Mouse (Mus musculus) hindbrain, embryonic 14.5 days (tissue): ENCODE data around the gene Btn2a2. TPM values are rescaled to one million over a fixed set of nuclear protein-coding genes. Genes with fewer than 3 reads are reported as not detected.

Experiments
- ATAC-seq: fragments of 200-750 bp; cut with Nextera tagmentation; 2 replicates; pipeline ENCODE4 v1.8.0; 2017; ENCODE audit warnings: moderate number of reproducible peaks, mild to moderate bottlenecking, moderate TSS enrichment, moderate library complexity; ENCODE audit not compliant: low FRiP score
- DNase-seq: peaks from one replicate; pipeline ENCODE4 v3.0.0-alpha.2; 2015; ENCODE audit warnings: low spot score
- H3K27ac ChIP-seq: fragments of 300-500 bp; sonication (generic); 2 replicates; pipeline ENCODE4 v1.5.1; 2014; ENCODE audit warnings: mild to moderate bottlenecking, moderate library complexity
- H3K27me3 ChIP-seq: fragments of 300-500 bp; sonication (generic); 2 replicates; pipeline ENCODE4 v1.6.1; 2014; ENCODE audit warnings: mild to moderate bottlenecking, low read length, mixed read lengths; ENCODE audit not compliant: control insufficient read depth, insufficient read depth
- H3K36me3 ChIP-seq: fragments of 300-500 bp; sonication (generic); replicated peaks from 2 replicates; pipeline ENCODE4 v1.6.1; 2014; ENCODE audit not compliant: control insufficient read depth, insufficient read depth
- H3K4me1 ChIP-seq: fragments of 300-500 bp; sonication (generic); replicated peaks from 2 replicates; pipeline ENCODE4 v1.6.1; 2014; ENCODE audit warnings: antibody characterized with exemption, low read length, mixed read lengths; ENCODE audit not compliant: control insufficient read depth, insufficient read depth
- H3K4me2 ChIP-seq: fragments of 300-500 bp; sonication (generic); replicated peaks from 2 replicates; pipeline ENCODE4 v1.6.1; 2014; ENCODE audit warnings: mild to moderate bottlenecking, moderate library complexity
- H3K4me3 ChIP-seq: fragments of 300-500 bp; sonication (generic); replicated peaks from 2 replicates; pipeline ENCODE4 v1.5.1; 2014; ENCODE audit warnings: mild to moderate bottlenecking, low read length
- H3K9ac ChIP-seq: fragments of 300-500 bp; sonication (generic); 2 replicates; pipeline ENCODE4 v1.6.1; 2014
- H3K9me3 ChIP-seq: fragments of 300-500 bp; sonication (generic); 2 replicates; pipeline ENCODE4 v1.6.1; 2016; ENCODE audit warnings: low read length; ENCODE audit not compliant: control insufficient read depth
- WGBS: fragments of 180-500 bp; shearing (Covaris S2); extraction: QIAGEN DNeasy Blood & Tissue Kit; methylation state at CpG from one replicate; pipeline ENCODE4 v1.1.7; 2014; 5-methylcytosine and 5-hydroxymethylcytosine counted together
- polyA plus RNA-seq: library from polyadenylated mRNA; unstranded; fragments of >200 nt; fragmentation: Nextera tagmentation; extraction: Ambion mirVana; gene quantifications from 2 replicates; pipeline ENCODE4 v1.2.1, GENCODE M21; 2014

Gene Btn2a2
- polyA plus RNA-seq, 1 experiment from 2014 or later: 0.21 TPM

DNA sequence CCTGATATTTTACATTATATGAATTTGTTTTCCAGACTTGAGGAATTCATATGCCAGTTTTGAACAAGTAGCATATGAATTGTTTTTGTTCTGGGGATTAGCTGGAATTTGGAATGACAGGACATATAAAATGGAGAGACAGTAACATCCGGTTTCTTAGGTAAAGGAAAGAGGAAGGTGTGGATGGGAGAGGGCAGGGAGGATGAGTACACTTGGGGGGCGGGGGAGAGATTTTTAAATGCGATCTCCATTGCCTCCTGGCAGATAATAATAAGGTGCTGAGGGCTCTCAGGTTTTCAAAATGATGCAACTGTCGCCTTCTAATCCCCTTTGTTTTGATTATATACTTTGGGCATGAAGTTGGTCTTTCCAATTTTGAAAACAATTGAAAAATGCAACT, 53.4 kb downstream of the Btn2a2 start:
- H3K4me1 ChIP-seq: peaks cover under 1% of the 10 kb centered on the region; the same call in 1 of the 2 replicates
- H3K9me3 ChIP-seq: no peaks in the 10 kb centered on the region
- H3K4me3 ChIP-seq: peak overlapping the region; percentile 36
- no peak for DNase-seq
- 16% methylated on average over 4 of the region's 4 CpGs for WGBS
- peak overlapping the region; percentile 56 for H3K9ac ChIP-seq
- H3K4me2 ChIP-seq: peak overlapping the region; percentile 56
- no peak overlapping the region for H3K27ac ChIP-seq
- H3K27me3 ChIP-seq: no peaks in the 10 kb centered on the region
- no peaks in the 10 kb centered on the region for H3K36me3 ChIP-seq
- no peak for ATAC-seq

GRCm38 (mm10) chr13:23434426-23434825, 54.2 kb downstream of the Btn2a2 start:
- Histone ChIP-seq H3K27me3 (no peaks in the 10 kb centered on the region), H3K36me3 (no peaks in the 10 kb centered on the region), H3K4me2 (peak overlapping the region; percentile 10; the same call in 1 of the 2 replicates), H3K27ac (no peak overlapping the region), H3K9me3 (no peaks in the 10 kb centered on the region), H3K4me3 (no peak overlapping the region), H3K4me1 (peaks cover 7% of the 10 kb centered on the region; the same call in 1 of the 2 replicates), H3K9ac (no peak overlapping the region)
- 17% methylated on average over 7 of the region's 7 CpGs for WGBS
- DNase-seq: no peak
- no peak for ATAC-seq

GRCm38 (mm10) chr13:23433801-23434200, 54.9 kb downstream of the Btn2a2 start:
- no peaks in the 10 kb centered on the region for H3K36me3 ChIP-seq
- H3K9ac ChIP-seq: no peak overlapping the region
- WGBS: 52% methylated on average over 5 of the region's 5 CpGs
- ATAC-seq (no peak), DNase-seq (no peak)
- peaks cover 10% of the 10 kb centered on the region; the same call in 1 of the 2 replicates for H3K4me1 ChIP-seq
- no peak overlapping the region for H3K27ac ChIP-seq
- no peak overlapping the region for H3K4me3 ChIP-seq
- H3K4me2 ChIP-seq: peak overlapping the region; percentile 62
- H3K27me3 ChIP-seq: no peaks in the 10 kb centered on the region
- H3K9me3 ChIP-seq: no peaks in the 10 kb centered on the region

DNA sequence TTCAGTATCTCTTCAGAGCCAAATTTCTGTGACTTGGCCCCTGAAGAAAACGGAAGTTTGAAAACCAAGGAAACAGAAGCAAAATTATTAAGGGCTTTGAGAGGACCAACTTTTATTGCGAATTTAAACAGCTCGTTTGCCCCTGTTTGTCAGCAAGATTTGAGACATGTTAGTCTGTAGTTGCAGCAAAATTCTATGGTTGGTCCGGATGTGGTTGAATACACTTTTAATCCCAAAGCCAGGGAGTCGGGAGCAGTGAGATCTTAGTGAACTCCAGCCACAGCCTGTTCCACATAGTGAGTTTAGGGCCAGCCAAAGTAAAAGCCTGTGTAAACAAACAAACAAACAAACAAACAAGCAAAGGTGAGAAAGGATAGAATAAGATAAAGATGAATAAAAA, 55.5 kb downstream of the Btn2a2 start:
- H3K4me2 ChIP-seq: peak overlapping the region; percentile 62
- H3K36me3 ChIP-seq: no peaks in the 10 kb centered on the region
- no peak overlapping the region for H3K9ac ChIP-seq
- H3K4me3 ChIP-seq: peak overlapping the region; percentile 62
- peaks cover 10% of the 10 kb centered on the region; the same call in 1 of the 2 replicates for H3K4me1 ChIP-seq
- H3K27ac ChIP-seq: no peak overlapping the region
- no peak for DNase-seq
- WGBS: 14% methylated on average over 5 of the region's 5 CpGs
- H3K9me3 ChIP-seq: no peaks in the 10 kb centered on the region
- no peak for ATAC-seq
- no peaks in the 10 kb centered on the region for H3K27me3 ChIP-seq

- Histone ChIP-seq H3K27ac (peak overlapping the region; percentile 40; the same call in 1 of the 2 replicates), H3K4me1 (peaks cover 10% of the 10 kb centered on the region; the same call in 1 of the 2 replicates), H3K9ac (peak overlapping the region; percentile 48), H3K27me3 (no peaks in the 10 kb centered on the region), H3K4me2 (peak overlapping the region; percentile 62), H3K36me3 (no peaks in the 10 kb centered on the region), H3K4me3 (peak overlapping the region; percentile 62), H3K9me3 (no peaks in the 10 kb centered on the region)
- ATAC-seq (peak; percentile 89), DNase-seq (peak; percentile 100)
- WGBS: under 1% methylated on average over 28 of the region's 28 CpGs
Observed at GRCm38 (mm10) chr13:23432562-23433201, 56.0 kb downstream of the Btn2a2 start.

GRCm38 (mm10) chr13:23431351-23431771, 57.3 kb downstream of the Btn2a2 start:
- ATAC-seq: peak; percentile 82
- Histone ChIP-seq H3K4me1 (peaks cover 10% of the 10 kb centered on the region; the same call in 1 of the 2 replicates), H3K9me3 (no peaks in the 10 kb centered on the region), H3K27ac (peak overlapping the region; percentile 87), H3K36me3 (no peaks in the 10 kb centered on the region), H3K4me2 (peak overlapping the region; percentile 62), H3K9ac (peak overlapping the region; percentile 48), H3K27me3 (no peaks in the 10 kb centered on the region), H3K4me3 (peak overlapping the region; percentile 62)
- under 1% methylated on average over 15 of the region's 15 CpGs for WGBS
- peak; percentile 94 for DNase-seq

GRCm38 (mm10) chr13:23430734-23431133, 57.9 kb downstream of the Btn2a2 start:
- H3K4me1 ChIP-seq: peaks cover 10% of the 10 kb centered on the region; the same call in 1 of the 2 replicates
- ATAC-seq (peak; percentile 75), DNase-seq (peak; percentile 79)
- 0% methylated on average over 17 of the region's 17 CpGs for WGBS
- peak overlapping the region; percentile 62 for H3K4me2 ChIP-seq
- no peaks in the 10 kb centered on the region for H3K36me3 ChIP-seq
- peak overlapping the region; percentile 62 for H3K4me3 ChIP-seq
- peak overlapping the region; percentile 74 for H3K9ac ChIP-seq
- H3K9me3 ChIP-seq: no peaks in the 10 kb centered on the region
- H3K27ac ChIP-seq: peak overlapping the region; percentile 87
- H3K27me3 ChIP-seq: no peaks in the 10 kb centered on the region

GRCm38 (mm10) chr13:23429771-23430380, 58.8 kb downstream of the Btn2a2 start:
- ATAC-seq: no peak
- 45% methylated on average over 10 of the region's 10 CpGs for WGBS
- H3K27me3 ChIP-seq: no peaks in the 10 kb centered on the region
- DNase-seq: no peak
- H3K4me3 ChIP-seq: peak overlapping the region; percentile 62
- peak overlapping the region; percentile 62 for H3K4me2 ChIP-seq
- H3K36me3 ChIP-seq: no peaks in the 10 kb centered on the region
- no peaks in the 10 kb centered on the region for H3K9me3 ChIP-seq
- peak overlapping the region; percentile 87 for H3K27ac ChIP-seq
- peak overlapping the region; percentile 74 for H3K9ac ChIP-seq
- 0 out of 2 replicates have a peak, but pooled peaks cover 11% of the 10 kb centered on the region for H3K4me1 ChIP-seq

DNA sequence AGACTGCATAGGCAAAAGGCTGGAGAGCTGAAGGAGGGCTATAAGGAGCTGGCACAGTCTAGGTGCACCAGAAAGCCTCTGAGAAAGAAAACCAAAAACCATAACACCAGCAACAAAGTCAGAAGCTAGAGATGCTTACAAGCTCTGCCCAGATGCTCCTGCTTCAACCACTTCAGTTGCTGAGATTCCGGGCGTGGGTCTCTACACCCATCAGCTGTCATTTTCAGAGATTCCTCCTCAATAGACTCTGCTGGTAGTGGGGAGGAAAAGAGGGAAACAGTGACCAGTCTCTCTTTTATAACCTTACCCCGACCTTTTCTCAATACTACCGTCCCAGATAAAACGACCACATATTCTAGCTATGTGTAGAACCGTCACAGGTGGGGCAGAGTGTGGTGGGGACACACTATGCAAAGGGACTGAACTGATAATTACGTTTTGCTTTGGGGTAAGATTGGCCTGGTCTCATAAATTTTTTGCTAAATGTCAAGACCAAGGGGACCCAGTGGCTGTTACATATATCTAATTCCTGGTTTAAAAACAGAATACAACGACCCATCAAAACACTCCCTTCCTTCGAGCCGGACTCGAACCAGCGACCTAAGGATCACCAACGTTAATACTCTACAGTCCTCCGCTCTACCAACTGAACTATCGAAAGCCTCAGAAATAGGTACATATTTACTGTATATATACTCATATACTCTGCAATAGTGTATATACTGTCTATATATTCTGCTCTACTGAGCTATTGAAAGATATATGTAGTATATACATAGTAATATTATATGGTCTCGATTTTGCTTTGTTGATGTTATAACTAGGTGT, 60.3 kb downstream of the Btn2a2 start:
- H3K9me3 ChIP-seq: no peaks in the 10 kb centered on the region
- no peaks in the 10 kb centered on the region for H3K27me3 ChIP-seq
- no peaks in the 10 kb centered on the region for H3K36me3 ChIP-seq
- H3K9ac ChIP-seq: no peak overlapping the region
- 60% methylated on average over 16 of the region's 16 CpGs for WGBS
- H3K27ac ChIP-seq: no peak overlapping the region
- 0 out of 2 replicates have a peak, but pooled peaks cover 14% of the 10 kb centered on the region for H3K4me1 ChIP-seq
- ATAC-seq (no peak), DNase-seq (no peak)
- H3K4me3 ChIP-seq: no peak overlapping the region
- H3K4me2 ChIP-seq: no peak overlapping the region
